Mouse (Mus musculus) neural tube, embryonic 13.5 days (tissue): ENCODE measurements around the gene Prmt9. TPM values are rescaled to one million over a fixed set of nuclear protein-coding genes. Genes with fewer than 3 reads are reported as not detected.

Source experiments
- ATAC-seq: fragments of 200-750 bp; cut with Nextera tagmentation; 2 replicates; pipeline ENCODE4 v1.8.0; 2017; ENCODE audit warnings: low read depth, mild to moderate bottlenecking, moderate TSS enrichment, moderate library complexity
- H3K27ac ChIP-seq: fragments of 300-500 bp; sonication (generic); replicated peaks from 2 replicates; pipeline ENCODE4 v1.5.1; 2015; ENCODE audit warnings: moderate library complexity, mild to moderate bottlenecking, inconsistent platforms
- H3K27me3 ChIP-seq: fragments of 300-500 bp; sonication (generic); 2 replicates; pipeline ENCODE4 v1.6.1; 2015; ENCODE audit warnings: mild to moderate bottlenecking, inconsistent platforms
- H3K36me3 ChIP-seq: fragments of 300-500 bp; sonication (generic); 2 replicates; pipeline ENCODE4 v1.6.1; 2015; ENCODE audit warnings: mild to moderate bottlenecking, inconsistent platforms
- H3K4me1 ChIP-seq: fragments of 300-500 bp; sonication (generic); replicated peaks from 2 replicates; pipeline ENCODE4 v1.6.1; 2015; ENCODE audit warnings: inconsistent platforms
- H3K4me2 ChIP-seq: fragments of 300-500 bp; sonication (generic); 2 replicates; pipeline ENCODE4 v1.6.1; 2015; ENCODE audit warnings: inconsistent platforms, mild to moderate bottlenecking, moderate library complexity
- H3K4me3 ChIP-seq: fragments of 300-500 bp; sonication (generic); 2 replicates; pipeline ENCODE4 v1.5.1; 2015; ENCODE audit warnings: mild to moderate bottlenecking, inconsistent platforms
- H3K9ac ChIP-seq: fragments of 300-500 bp; sonication (generic); 2 replicates; pipeline ENCODE4 v1.6.1; 2015; ENCODE audit warnings: moderate library complexity, mild to moderate bottlenecking, inconsistent platforms
- H3K9me3 ChIP-seq: fragments of 300-500 bp; sonication (generic); 2 replicates; pipeline ENCODE4 v1.6.1; 2016; ENCODE audit warnings: inconsistent platforms
- WGBS: fragments of 180-500 bp; shearing (Covaris S2); methylation state at CpG from one replicate; pipeline ENCODE4 v1.1.7; 2015; 5-methylcytosine and 5-hydroxymethylcytosine counted together
- polyA plus RNA-seq: library from polyadenylated mRNA; unstranded; fragments of >200 nt; fragmentation: Nextera tagmentation; extraction: Ambion mirVana; gene quantifications from 2 replicates; pipeline ENCODE4 v1.2.1, GENCODE M21; 2015

Gene Prmt9
- polyA plus RNA-seq, 1 experiment from 2014 or later = 30.4 TPM

- peak within 1 kb of the TSS; percentile 96 for H3K4me2 ChIP-seq
- ATAC-seq = peak; percentile 90
- peaks cover 58% of the 10 kb centered on the region for H3K27me3 ChIP-seq
- under 1% methylated on average over 76 of the region's 95 CpGs for WGBS
- peak within 1 kb of the TSS; percentile 75 for H3K9ac ChIP-seq
- H3K36me3 ChIP-seq = no peaks in the 10 kb centered on the region
- H3K4me3 ChIP-seq = peak within 1 kb of the TSS; percentile 68
- peak within 1 kb of the TSS; percentile 70 for H3K27ac ChIP-seq
- no peaks in the 10 kb centered on the region for H3K9me3 ChIP-seq
- peaks cover 22% of the 10 kb centered on the region for H3K4me1 ChIP-seq
These were observed 31.6 kb upstream of the Prmt9 start, which contains the start of gene Arhgap10 for GRCm38 (mm10) chr8:77517301-77518200. Gene Arhgap10 (minus strand): TSS chr8:77517953.

- peak overlapping the region; percentile 96 for H3K4me2 ChIP-seq
- peaks cover 22% of the 10 kb centered on the region for H3K4me1 ChIP-seq
- ATAC-seq = peak; percentile 82
- WGBS = 4% methylated on average over 33 of the region's 33 CpGs
- H3K9me3 ChIP-seq = no peaks in the 10 kb centered on the region
- peak overlapping the region; percentile 68 for H3K4me3 ChIP-seq
- H3K27ac ChIP-seq = no peak overlapping the region
- peaks cover 49% of the 10 kb centered on the region for H3K27me3 ChIP-seq
- peak overlapping the region; percentile 75 for H3K9ac ChIP-seq
- no peaks in the 10 kb centered on the region for H3K36me3 ChIP-seq
These were observed 30.7 kb upstream of the Prmt9 start for GRCm38 (mm10) chr8:77518201-77519115.

GRCm38 (mm10) chr8:77520601-77521000 is 28.6 kb upstream of the Prmt9 start:
- Histone ChIP-seq H3K9me3 (no peaks in the 10 kb centered on the region), H3K36me3 (no peaks in the 10 kb centered on the region), H3K4me3 (no peak overlapping the region), H3K4me1 (peaks cover 22% of the 10 kb centered on the region), H3K27me3 (peaks cover 28% of the 10 kb centered on the region), H3K27ac (no peak overlapping the region), H3K9ac (no peak overlapping the region), H3K4me2 (no peak overlapping the region)
- ATAC-seq = no peak
- WGBS = 92% methylated on average over 4 of the region's 4 CpGs

GRCm38 (mm10) chr8:77521028-77521785 is 28.0 kb upstream of the Prmt9 start:
- no peak overlapping the region for H3K4me2 ChIP-seq
- H3K9ac ChIP-seq = no peak overlapping the region
- H3K9me3 ChIP-seq = no peaks in the 10 kb centered on the region
- H3K27ac ChIP-seq = no peak overlapping the region
- peaks cover 22% of the 10 kb centered on the region for H3K27me3 ChIP-seq
- no peak for ATAC-seq
- H3K36me3 ChIP-seq = no peaks in the 10 kb centered on the region
- peaks cover 20% of the 10 kb centered on the region for H3K4me1 ChIP-seq
- no peak overlapping the region for H3K4me3 ChIP-seq
- 64% methylated on average over 8 of the region's 8 CpGs for WGBS

- Histone ChIP-seq H3K27me3 (peaks cover 15% of the 10 kb centered on the region), H3K4me3 (no peak overlapping the region), H3K36me3 (no peaks in the 10 kb centered on the region), H3K4me2 (no peak overlapping the region), H3K9me3 (no peaks in the 10 kb centered on the region), H3K9ac (no peak overlapping the region), H3K4me1 (0 out of 2 replicates have a peak, but pooled peaks cover 9% of the 10 kb centered on the region), H3K27ac (no peak overlapping the region)
- ATAC-seq = no peak
- 72% methylated on average over 8 of the region's 8 CpGs for WGBS
These were observed 26.2 kb upstream of the Prmt9 start for GRCm38 (mm10) chr8:77522984-77523383.

- Histone ChIP-seq H3K9me3 (no peaks in the 10 kb centered on the region), H3K27me3 (peaks cover 9% of the 10 kb centered on the region), H3K36me3 (no peaks in the 10 kb centered on the region), H3K4me1 (no peaks in the 10 kb centered on the region), H3K4me2 (no peak overlapping the region), H3K4me3 (no peak overlapping the region), H3K27ac (no peak overlapping the region), H3K9ac (no peak overlapping the region)
- WGBS = 68% methylated on average over 14 of the region's 14 CpGs
- no peak for ATAC-seq
These were observed 25.1 kb upstream of the Prmt9 start for GRCm38 (mm10) chr8:77524018-77524615.

- 0 out of 2 replicates have a peak, but pooled peaks cover 3% of the 10 kb centered on the region for H3K27me3 ChIP-seq
- no peak overlapping the region for H3K27ac ChIP-seq
- H3K4me3 ChIP-seq = no peak overlapping the region
- no peak for ATAC-seq
- no peaks in the 10 kb centered on the region for H3K4me1 ChIP-seq
- no peak overlapping the region for H3K9ac ChIP-seq
- H3K36me3 ChIP-seq = no peaks in the 10 kb centered on the region
- H3K9me3 ChIP-seq = no peaks in the 10 kb centered on the region
- 97% methylated on average over 2 of the region's 2 CpGs for WGBS
- H3K4me2 ChIP-seq = no peak overlapping the region
These were observed 24.3 kb upstream of the Prmt9 start for GRCm38 (mm10) chr8:77524906-77525305.

- 87% methylated on average over 8 of the region's 8 CpGs for WGBS
- no peak for ATAC-seq
- no peaks in the 10 kb centered on the region for H3K4me1 ChIP-seq
- no peaks in the 10 kb centered on the region for H3K27me3 ChIP-seq
- no peaks in the 10 kb centered on the region for H3K9me3 ChIP-seq
- H3K27ac ChIP-seq = no peak overlapping the region
- H3K36me3 ChIP-seq = no peaks in the 10 kb centered on the region
- H3K4me2 ChIP-seq = no peak overlapping the region
- H3K4me3 ChIP-seq = no peak overlapping the region
- no peak overlapping the region for H3K9ac ChIP-seq
These were observed 23.1 kb upstream of the Prmt9 start for GRCm38 (mm10) chr8:77526130-77526529.

GRCm38 (mm10) chr8:77534358-77534992 is 14.7 kb upstream of the Prmt9 start:
- peak; percentile 27; the same call in 1 of the 2 replicates for ATAC-seq
- 69% methylated on average over 8 of the region's 8 CpGs for WGBS

GRCm38 (mm10) chr8:77535026-77535595 is 14.1 kb upstream of the Prmt9 start:
- Histone ChIP-seq H3K36me3 (no peaks in the 10 kb centered on the region), H3K9ac (no peak overlapping the region), H3K4me1 (no peaks in the 10 kb centered on the region), H3K4me2 (no peak overlapping the region), H3K4me3 (no peak overlapping the region), H3K9me3 (no peaks in the 10 kb centered on the region), H3K27ac (no peak overlapping the region), H3K27me3 (no peaks in the 10 kb centered on the region)
- ATAC-seq = peak; percentile 63
- WGBS = 88% methylated on average over 5 of the region's 5 CpGs

More at GRCm38 (mm10) chr8:77534358-77534992, 14.7 kb upstream of the Prmt9 start:
- Histone ChIP-seq H3K9me3 (no peaks in the 10 kb centered on the region), H3K4me2 (no peak overlapping the region), H3K27me3 (no peaks in the 10 kb centered on the region), H3K4me1 (no peaks in the 10 kb centered on the region), H3K4me3 (no peak overlapping the region), H3K9ac (no peak overlapping the region), H3K36me3 (no peaks in the 10 kb centered on the region), H3K27ac (no peak overlapping the region)
